Mouse (Mus musculus) testis, adult 10 weeks (tissue): ENCODE data around the gene Bmp2k. TPM values are rescaled to one million over a fixed set of nuclear protein-coding genes. Genes with fewer than 3 reads are reported as not detected.

Experiments used
- polyA plus RNA-seq: library from polyadenylated mRNA; stranded (reverse); fragments of 350-450 nt; fragmentation: Illumina TruSeq; extraction: RNeasy Lipid Tissue Mini Kit (QIAGEN cat#74804); gene quantifications from one replicate; pipeline ENCODE4 v1.2.3, GENCODE M21; 2014; ENCODE audit warnings: low read depth, low replicate concordance

Bmp2k gene
- polyA plus RNA-seq: 21.6 TPM

GRCm38 (mm10) chr5:96997310-96997801 lies at the start of gene Bmp2k:
Gene Bmp2k (plus strand): TSS chr5:96997689.

GRCm38 (mm10) chr5:97111207-97111910 lies 113.9 kb downstream of the Bmp2k start, which contains the start of gene Paqr3:
Gene Paqr3 (minus strand): TSS chr5:97111596.

Other genes with a start within 250 kb of the Bmp2k start
- gene Anxa3, start 204.3 kb upstream of the Bmp2k start, polyA plus RNA-seq: 63.9 TPM
- gene Paqr3, start 113.9 kb downstream of the Bmp2k start, polyA plus RNA-seq: 4.8 TPM